Mouse (Mus musculus): ENCODE measurements around the gene Trim27.
A peak's percentile ranks its signal among the peaks of the same experiment; 100 is the strongest.

The Trim27 gene

GRCm38 (mm10) chr13:21221656-21222462 lies 42.6 kb downstream of the Trim27 start:
- DNase-seq: no peak

GRCm38 (mm10) chr13:21222463-21223022 lies 43.3 kb downstream of the Trim27 start:
- DNase-seq: peak; percentile 66 to 86

- DNase-seq: peak in 1 of 2 experiments; percentile 56
Measured at GRCm38 (mm10) chr13:21223242-21223655, 44.0 kb downstream of the Trim27 start.

- DNase-seq: no peak
Measured at GRCm38 (mm10) chr13:21224376-21224775, 45.1 kb downstream of the Trim27 start.

- no peak for DNase-seq
Measured at GRCm38 (mm10) chr13:21225206-21225605, 46.0 kb downstream of the Trim27 start.

GRCm38 (mm10) chr13:21226031-21226430 lies 46.8 kb downstream of the Trim27 start:
- no peak for DNase-seq

GRCm38 (mm10) chr13:21233732-21234705 lies 54.8 kb downstream of the Trim27 start:
- DNase-seq: peak; percentile 78 to 90

GRCm38 (mm10) chr13:21236714-21237113 lies 57.5 kb downstream of the Trim27 start:
- DNase-seq: peak; percentile 72 to 84

- DNase-seq: no peak
Measured at GRCm38 (mm10) chr13:21237161-21237560, 57.9 kb downstream of the Trim27 start.

GRCm38 (mm10) chr13:21240788-21241187 lies 61.5 kb downstream of the Trim27 start:
- no peak for DNase-seq

- DNase-seq: peak in 1 of 2 experiments; percentile 15
Measured at GRCm38 (mm10) chr13:21242408-21243125, 63.3 kb downstream of the Trim27 start.

GRCm38 (mm10) chr13:21243196-21243595 lies 64.0 kb downstream of the Trim27 start:
- no peak for DNase-seq

- DNase-seq: no peak
Measured at GRCm38 (mm10) chr13:21244089-21244488, 64.8 kb downstream of the Trim27 start.

Data from kidney, postnatal 36 days (tissue).